Mouse (Mus musculus) lung, adult 2 months (tissue): Measurements from ENCODE around the gene Chrna4.

Source experiments
- CTCF ChIP-seq: fragments of 200-500 bp; IDR thresholded peaks from 2 replicates; pipeline ENCODE4 v1.5.1; 2011; ENCODE audit warnings: mild to moderate bottlenecking, low read length, control low read depth; ENCODE audit not compliant: insufficient read depth
- POLR2A ChIP-seq: fragments of 200-500 bp; IDR thresholded peaks from 2 replicates; pipeline ENCODE4 v1.6.1; 2011; ENCODE audit warnings: low read depth, mild to moderate bottlenecking, control low read depth, low read length, borderline replicate concordance; ENCODE audit errors: extremely low read depth

- no peak for TF ChIP-seq CTCF
- no peak for TF ChIP-seq POLR2A
Measured at GRCm38 (mm10) chr2:181038644-181039355, 4.5 kb downstream of the Chrna4 start.
